Mouse (Mus musculus) T-helper 17 cell (primary cell): ENCODE data around the gene Ptprn2.

Source experiments
- in situ Hi-C, 2 experiments: fragments of 300-600 bp; cut with MboI, MseI; formaldehyde crosslinking; loops; 1 replicate in 1 of 2; 2 replicates in 1 of 2; pipeline ENCODE4 v1.15.1; 2025; ENCODE audit warnings: high pct_unique_total_duplicates in 2 of 2

Ptprn2 gene

DNA sequence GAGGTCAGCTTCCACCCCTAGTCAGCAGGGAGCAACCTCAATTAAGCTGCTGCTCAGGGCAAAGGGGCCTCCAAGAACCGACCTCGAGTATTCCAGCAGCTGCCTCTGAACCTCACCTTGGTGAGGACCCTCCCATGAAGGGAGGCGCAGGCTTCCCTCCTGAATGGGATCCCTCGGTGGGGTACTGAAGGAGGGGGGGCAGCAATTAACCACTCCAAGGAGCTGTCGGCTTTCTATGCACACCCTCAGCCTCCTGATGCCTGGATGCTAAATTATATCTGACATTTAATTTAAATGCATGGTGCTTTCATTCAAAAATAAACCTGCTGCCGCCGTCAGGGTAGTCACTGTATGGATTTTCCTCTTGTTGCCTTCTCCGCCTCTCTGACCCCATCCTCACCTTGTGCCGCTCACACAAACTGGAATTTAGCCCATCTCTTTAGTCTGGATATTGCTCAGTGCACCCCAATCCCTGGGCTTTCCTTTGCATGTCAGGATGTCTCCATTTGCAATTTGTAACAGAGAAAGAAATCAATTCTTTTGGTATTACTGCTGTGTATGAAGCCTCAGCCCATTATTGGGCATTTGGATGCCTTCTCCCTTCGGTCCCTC, 629.8 kb downstream of the Ptprn2 start:
- in situ Hi-C loops = no loop called here

DNA sequence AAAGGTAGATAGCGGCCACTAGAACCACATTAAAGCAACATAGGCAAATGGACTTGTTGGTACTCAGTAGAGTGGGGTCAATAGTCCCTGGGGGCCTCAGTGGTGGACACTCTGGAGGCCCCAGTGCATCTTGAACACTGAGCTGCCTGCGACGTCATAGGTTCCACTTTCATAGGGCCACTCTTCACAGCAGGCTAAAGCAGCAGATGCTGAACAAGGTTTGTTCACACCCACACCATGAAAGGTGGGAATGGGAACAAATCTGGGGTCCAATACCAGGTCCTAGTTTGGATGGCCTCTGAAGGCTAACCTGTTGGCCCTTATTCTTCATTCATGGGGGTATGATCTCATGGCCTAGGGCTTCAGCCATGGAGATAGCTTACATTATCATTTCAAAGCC, 641.6 kb downstream of the Ptprn2 start:
- in situ Hi-C loops = no loop called here

- in situ Hi-C loops = no loop called here
Measured at GRCm38 (mm10) chr12:117127485-117127884, 642.0 kb downstream of the Ptprn2 start.

DNA sequence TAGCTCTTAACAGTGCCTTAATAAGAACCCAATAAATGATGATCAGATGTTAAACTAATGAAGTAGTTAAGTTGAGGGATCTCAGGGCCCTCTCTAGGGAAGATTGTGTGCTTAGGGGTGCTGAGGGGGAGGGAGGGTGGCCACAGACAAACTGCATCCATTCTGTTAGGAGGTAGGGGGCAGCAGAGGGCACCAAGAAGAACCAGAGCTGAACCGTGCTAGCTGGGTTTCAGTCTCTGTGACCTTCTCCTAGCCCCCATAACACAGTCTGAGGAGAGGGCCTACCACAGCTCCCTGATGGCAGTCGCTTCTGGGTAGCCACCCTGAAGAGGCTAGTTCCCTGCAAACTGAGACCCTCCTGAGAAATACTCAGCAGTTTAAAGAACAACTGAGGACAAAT, 646.6 kb downstream of the Ptprn2 start:
- in situ Hi-C loops = no loop called here

GRCm38 (mm10) chr12:117135205-117135604, 649.7 kb downstream of the Ptprn2 start:
- in situ Hi-C loops = no loop called here

GRCm38 (mm10) chr12:117136472-117137010, 651.0 kb downstream of the Ptprn2 start:
- in situ Hi-C loops = no loop called here

DNA sequence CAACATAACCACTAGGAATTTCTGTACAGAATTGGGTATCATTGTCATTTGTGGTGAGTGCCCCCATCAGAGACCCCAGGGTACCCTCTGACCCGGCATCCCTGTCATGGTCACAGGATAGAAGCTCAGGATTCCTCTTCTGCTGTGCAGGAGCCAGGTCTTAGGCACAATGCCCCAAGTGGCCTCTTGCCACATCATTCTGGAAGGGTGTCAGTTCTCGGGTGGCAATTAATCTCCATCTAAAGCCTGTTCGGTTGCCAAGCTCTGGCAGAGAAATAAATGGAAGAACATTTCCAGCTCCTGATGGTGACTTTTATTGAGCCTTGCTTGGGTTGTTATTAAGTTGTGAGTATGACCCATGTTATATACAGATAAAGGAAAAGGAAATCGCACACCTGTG, 655.4 kb downstream of the Ptprn2 start:
- in situ Hi-C loops = no loop called here

DNA sequence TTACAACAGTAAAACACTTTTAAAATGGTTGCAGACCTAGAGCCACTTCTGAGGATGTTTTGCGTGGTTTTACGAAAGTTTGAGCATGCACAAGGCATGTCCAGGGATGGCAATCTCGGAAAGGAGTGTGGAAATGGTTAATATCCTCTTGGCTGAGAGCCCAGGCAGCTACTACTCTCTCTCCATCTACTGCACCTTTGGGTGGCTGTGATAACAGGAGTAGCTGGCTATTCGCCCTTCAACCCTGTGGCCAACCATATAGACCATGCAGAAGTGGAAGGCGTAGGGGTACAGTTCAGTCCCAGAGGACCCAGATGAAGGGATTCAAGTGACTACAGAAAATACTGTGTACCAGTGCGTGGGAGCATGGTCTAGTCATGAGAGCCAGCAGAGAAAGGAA, 655.9 kb downstream of the Ptprn2 start:
- in situ Hi-C loops = no loop called here

DNA sequence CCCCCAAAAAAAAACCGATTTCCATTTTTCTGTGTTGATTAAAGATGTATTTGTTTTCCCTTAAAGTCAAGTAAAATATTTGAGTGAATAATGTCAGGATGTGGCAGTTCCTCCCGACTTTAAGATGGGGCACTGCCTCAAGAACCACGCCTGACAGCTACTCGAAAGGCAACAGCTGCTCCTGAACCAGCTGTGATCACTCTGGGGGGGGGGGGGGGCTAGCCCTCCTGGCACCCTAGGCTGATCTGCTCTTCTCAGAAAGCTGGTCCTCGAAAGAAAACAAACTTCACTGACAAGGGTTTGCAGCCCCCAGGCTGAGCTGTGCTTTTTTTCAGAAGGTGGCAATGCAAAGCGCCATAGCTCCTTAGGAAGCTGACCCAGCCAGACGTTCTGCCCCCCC, 663.7 kb downstream of the Ptprn2 start:
- in situ Hi-C loops = no loop called here

DNA sequence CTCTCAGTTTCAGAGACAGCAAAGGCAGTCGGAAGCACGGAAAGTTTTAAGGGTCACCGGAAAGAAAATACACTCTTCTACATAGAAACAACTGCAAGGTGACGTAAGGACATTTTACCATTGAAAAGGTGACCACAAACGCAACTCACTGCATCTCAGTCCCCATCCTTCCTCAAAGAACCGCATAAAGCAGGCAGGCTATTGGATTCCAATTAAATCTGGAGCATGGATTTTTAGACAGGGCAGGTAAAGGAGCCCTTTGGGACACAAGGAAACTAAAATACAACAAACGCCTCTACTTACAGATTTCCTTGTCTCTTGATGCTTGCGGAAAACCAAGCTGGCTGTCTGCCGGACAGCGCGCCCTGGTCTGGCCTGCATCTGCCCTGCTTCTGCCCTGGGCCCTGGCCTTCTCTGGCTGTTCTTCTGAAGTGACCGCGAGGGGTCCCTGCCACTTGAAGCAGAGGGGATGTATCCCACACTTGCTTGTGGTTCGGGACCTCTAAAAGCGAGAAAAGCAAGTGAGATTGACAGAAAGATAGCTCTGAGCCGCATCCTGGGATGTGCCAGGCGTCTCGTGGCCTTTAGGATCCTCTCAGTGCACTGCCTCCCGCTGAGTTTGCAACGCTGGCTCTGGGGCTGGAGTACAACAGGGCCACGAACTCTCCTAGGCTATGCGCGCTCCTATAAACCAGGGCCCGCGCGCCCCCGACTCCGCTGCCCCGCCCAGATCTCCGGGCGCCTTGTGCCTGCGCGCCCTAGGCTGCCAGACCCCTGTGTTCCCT, 665.3 kb downstream of the Ptprn2 start:
- in situ Hi-C loops = no loop called here

GRCm38 (mm10) chr12:117151611-117152010, 666.1 kb downstream of the Ptprn2 start:
- in situ Hi-C loops = no loop called here

GRCm38 (mm10) chr12:117152366-117153165, 667.0 kb downstream of the Ptprn2 start:
- in situ Hi-C loops = no loop called here

GRCm38 (mm10) chr12:117153166-117153480, 667.6 kb downstream of the Ptprn2 start:
- in situ Hi-C loops = no loop called here

GRCm38 (mm10) chr12:117153671-117154355, 668.3 kb downstream of the Ptprn2 start:
- in situ Hi-C loops = no loop called here

DNA sequence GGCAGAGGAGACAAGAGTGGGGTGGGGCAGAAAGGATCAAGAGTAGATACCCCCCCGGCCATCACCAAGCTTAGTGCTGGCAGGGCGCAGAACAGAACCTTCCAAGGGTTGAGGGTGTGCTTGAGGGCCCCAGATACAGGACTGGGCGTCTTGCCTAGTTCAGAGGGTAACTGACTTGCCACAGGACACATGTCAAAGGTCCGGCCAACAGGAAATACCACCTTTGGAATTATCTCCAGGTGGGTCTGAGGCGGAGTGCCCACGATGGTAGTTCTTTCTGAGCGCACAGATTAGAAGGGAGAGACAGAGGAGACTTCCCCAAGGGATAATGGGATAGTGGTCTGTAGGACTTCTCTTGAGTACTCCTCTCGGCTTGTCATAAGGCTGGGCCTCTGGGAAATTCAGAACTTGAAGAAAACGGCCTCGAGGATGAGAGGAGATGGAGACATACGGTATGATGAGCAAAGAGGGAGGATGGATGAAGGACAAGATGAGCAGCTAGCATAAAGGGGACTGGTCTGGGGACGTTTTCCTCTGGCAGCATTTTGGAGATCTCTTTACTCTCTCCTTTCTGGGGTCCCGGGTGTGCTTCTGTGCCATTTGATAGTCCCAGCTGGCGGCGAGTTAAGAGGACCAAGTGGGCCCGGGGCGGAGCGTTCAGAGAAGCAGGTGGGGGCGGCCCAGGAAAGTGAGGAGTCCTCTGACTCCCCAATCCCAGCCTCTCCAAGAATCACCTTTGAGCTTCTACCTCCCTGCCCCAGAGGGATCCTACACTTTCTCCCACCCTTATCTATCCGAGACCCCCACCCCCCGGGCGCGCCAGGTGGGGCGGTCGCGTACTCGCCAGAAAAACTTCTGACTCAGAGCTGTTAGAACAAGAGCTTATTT, 669.1 kb downstream of the Ptprn2 start:
- in situ Hi-C loops = no loop called here

- in situ Hi-C loops = no loop called here
Measured at GRCm38 (mm10) chr12:117155307-117156220, 670.0 kb downstream of the Ptprn2 start.

- in situ Hi-C loops = no loop called here
Measured at GRCm38 (mm10) chr12:117156256-117156655, 670.7 kb downstream of the Ptprn2 start.

- in situ Hi-C loops = no loop called here
Measured at GRCm38 (mm10) chr12:117156786-117157185, 671.3 kb downstream of the Ptprn2 start.

DNA sequence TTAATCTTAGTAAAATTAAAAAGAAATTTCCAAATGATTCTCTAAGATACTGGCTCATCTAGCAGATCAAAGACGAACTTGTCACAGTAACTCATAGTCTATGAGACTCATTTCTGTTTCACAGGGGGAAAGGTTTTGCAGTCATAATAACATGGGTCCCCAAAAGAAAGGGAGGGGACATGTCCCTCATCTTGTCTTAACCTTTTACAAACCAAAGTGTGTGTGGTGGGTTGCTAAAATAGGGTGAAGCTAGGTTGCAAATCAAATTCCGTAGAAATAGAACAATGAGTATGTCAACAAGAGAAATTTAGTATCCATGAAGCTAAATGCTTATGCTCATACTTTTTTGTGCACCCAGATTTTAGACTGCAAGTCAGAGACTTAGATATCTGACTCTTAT, 671.7 kb downstream of the Ptprn2 start:
- in situ Hi-C loops = no loop called here
